Mouse (Mus musculus) CH12.LX (cell line): ENCODE results near the gene Zfp384.

Source experiments
- CTCF ChIP-seq, 2 experiments: IDR thresholded peaks in 1 of 2; conservative IDR thresholded peaks in 1 of 2; 2 replicates each; pipeline ENCODE4 v1.5.1; 2011 to 2012; ENCODE audit warnings: low read depth in 2 of 2, low read length in 2 of 2, improper control_type of control experiment in 1 of 2, inconsistent platforms in 1 of 2, mild to moderate bottlenecking in 1 of 2, moderate library complexity in 1 of 2
- ELF1 ChIP-seq: IDR thresholded peaks from 2 replicates; pipeline ENCODE4 v1.6.1; 2014; ENCODE audit warnings: low read depth, mild to moderate bottlenecking, inconsistent platforms, low read length, improper control_type of control experiment
- POLR2A ChIP-seq: IDR thresholded peaks from 2 replicates; pipeline ENCODE4 v1.6.1; 2011; ENCODE audit warnings: low read depth, mild to moderate bottlenecking, improper control_type of control experiment, low read length
- SMC3 ChIP-seq: IDR thresholded peaks from 2 replicates; pipeline ENCODE4 v1.6.1; 2011; ENCODE audit warnings: low read depth, low read length, improper control_type of control experiment

DNA sequence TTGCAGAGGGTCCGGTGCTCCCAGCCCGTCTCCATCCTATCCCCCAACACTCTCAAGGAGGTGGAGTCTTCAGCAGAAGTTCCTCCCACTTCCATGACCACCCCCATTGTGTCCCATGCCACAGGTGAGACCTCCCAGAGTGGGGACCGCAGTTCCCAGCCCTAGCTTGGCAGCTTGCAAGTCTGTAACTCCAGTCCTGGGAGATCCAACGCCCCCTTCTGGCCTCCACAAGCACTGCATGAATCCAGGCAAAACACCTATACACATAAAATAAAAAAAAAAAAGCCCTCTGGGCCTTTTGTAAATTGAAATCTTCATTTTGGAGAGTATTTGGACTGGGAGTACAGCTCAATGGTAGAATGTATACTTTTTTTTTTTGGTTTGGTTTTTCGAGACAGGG, 42.3 kb downstream of the Zfp384 start:
- TF ChIP-seq CTCF (conservative IDR thresholded peaks at IDR 0.05 in 1 of 2, IDR thresholded peaks at IDR 0.05 in 1 of 2; ENCODE audit: low read depth in 2 of 2, low read length in 2 of 2) (peak; percentile 13 to 43; a peak in 2 of 4 replicates), ELF1 (no peak), SMC3 (no peak), POLR2A (no peak)
